Mouse (Mus musculus) intestine, embryonic 16.5 days (tissue): ENCODE data around the gene Zdhhc5. TPM values are rescaled to one million over a fixed set of nuclear protein-coding genes. Genes with fewer than 3 reads are reported as not detected.

Experiments
- ATAC-seq: fragments of 200-750 bp; cut with Nextera tagmentation; 2 replicates; pipeline ENCODE4 v1.8.0; 2017; ENCODE audit warnings: moderate TSS enrichment, moderate library complexity
- H3K27ac ChIP-seq: fragments of 300-500 bp; sonication (generic); 2 replicates; pipeline ENCODE4 v1.5.1; 2014; ENCODE audit warnings: mild to moderate bottlenecking, low read length
- H3K27me3 ChIP-seq: fragments of 300-500 bp; sonication (generic); replicated peaks from 2 replicates; pipeline ENCODE4 v1.6.1; 2014; ENCODE audit warnings: low read length, control low read depth, mixed read lengths; ENCODE audit not compliant: control insufficient read depth, insufficient read depth
- H3K36me3 ChIP-seq: fragments of 300-500 bp; sonication (generic); 2 replicates; pipeline ENCODE4 v1.6.1; 2014; ENCODE audit warnings: low read length, control low read depth; ENCODE audit not compliant: control insufficient read depth, insufficient read depth
- H3K4me1 ChIP-seq: fragments of 300-500 bp; sonication (generic); 2 replicates; pipeline ENCODE4 v1.6.1; 2014; ENCODE audit warnings: low read length, control low read depth, mixed read lengths; ENCODE audit not compliant: control insufficient read depth, insufficient read depth
- H3K4me2 ChIP-seq: fragments of 300-500 bp; sonication (generic); 2 replicates; pipeline ENCODE4 v1.6.1; 2014; ENCODE audit warnings: low read depth, low read length, control low read depth
- H3K4me3 ChIP-seq: fragments of 300-500 bp; sonication (generic); 2 replicates; pipeline ENCODE4 v1.5.1; 2014; ENCODE audit warnings: mild to moderate bottlenecking, low read length
- H3K9ac ChIP-seq: fragments of 300-500 bp; sonication (generic); 2 replicates; pipeline ENCODE4 v1.6.1; 2014; ENCODE audit warnings: low read depth, low read length
- H3K9me3 ChIP-seq: fragments of 300-500 bp; sonication (generic); 2 replicates; pipeline ENCODE4 v1.6.1; 2016; ENCODE audit warnings: low read length, control low read depth; ENCODE audit not compliant: control insufficient read depth
- WGBS: fragments of 180-500 bp; shearing (Covaris S2); extraction: QIAGEN DNeasy Blood & Tissue Kit; methylation state at CpG from one replicate; pipeline ENCODE4 v1.1.7; 2014; 5-methylcytosine and 5-hydroxymethylcytosine counted together
- polyA plus RNA-seq: library from polyadenylated mRNA; unstranded; fragments of >200 nt; fragmentation: Nextera tagmentation; extraction: Ambion mirVana; gene quantifications from 2 replicates; pipeline ENCODE4 v1.2.1, GENCODE M21; 2015

The Zdhhc5 gene
- polyA plus RNA-seq, 1 experiment from 2014 or later = 18.3 TPM

GRCm38 (mm10) chr2:84715562-84716361 is 782 bp upstream of the Zdhhc5 start:
- peak overlapping the region; percentile 80 for H3K4me3 ChIP-seq
- peak overlapping the region; percentile 83 for H3K4me2 ChIP-seq
- ATAC-seq = peak; percentile 95
- no peaks in the 10 kb centered on the region for H3K27me3 ChIP-seq
- under 1% methylated on average over 33 of the region's 33 CpGs for WGBS
- H3K36me3 ChIP-seq = no peaks in the 10 kb centered on the region
- H3K9me3 ChIP-seq = no peaks in the 10 kb centered on the region
- peak overlapping the region; percentile 98 for H3K27ac ChIP-seq
- H3K4me1 ChIP-seq = peaks cover 5% of the 10 kb centered on the region; the same call in 1 of the 2 replicates
- peak overlapping the region; percentile 95 for H3K9ac ChIP-seq

GRCm38 (mm10) chr2:84714422-84714810 is 564 bp downstream of the Zdhhc5 start:
- Histone ChIP-seq H3K4me1 (peaks cover 5% of the 10 kb centered on the region; the same call in 1 of the 2 replicates), H3K9ac (peak overlapping the region; percentile 95), H3K9me3 (no peaks in the 10 kb centered on the region), H3K4me2 (peak overlapping the region; percentile 62), H3K27me3 (no peaks in the 10 kb centered on the region), H3K27ac (peak overlapping the region; percentile 98), H3K4me3 (peak overlapping the region; percentile 80), H3K36me3 (no peaks in the 10 kb centered on the region; the same call in 1 of the 2 replicates)
- ATAC-seq = no peak; the same call in 1 of the 2 replicates
- WGBS = 0% methylated on average over 26 of the region's 26 CpGs

DNA sequence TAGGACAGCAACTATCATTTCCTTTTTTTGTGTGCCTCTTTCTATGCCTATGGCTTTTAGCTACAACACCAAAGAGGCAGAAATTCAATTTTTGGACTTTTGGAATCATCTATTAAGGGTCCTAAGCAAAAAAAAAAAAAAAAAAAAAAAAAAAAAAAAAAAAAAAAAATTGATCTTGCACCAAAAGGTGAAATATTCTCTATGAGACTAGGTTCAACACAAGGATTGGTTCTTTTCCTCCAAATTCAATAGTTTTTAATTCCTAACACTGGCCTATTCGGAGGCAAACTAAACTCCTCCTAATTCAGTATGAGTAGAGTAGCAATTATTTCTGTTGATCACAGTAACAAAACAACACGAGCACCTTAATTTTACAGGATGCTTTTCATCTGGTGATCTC is 3.1 kb downstream of the Zdhhc5 start:
- no peaks in the 10 kb centered on the region for H3K9me3 ChIP-seq
- H3K27me3 ChIP-seq = no peaks in the 10 kb centered on the region
- H3K36me3 ChIP-seq = no peaks in the 10 kb centered on the region; the same call in 1 of the 2 replicates
- H3K27ac ChIP-seq = no peak overlapping the region
- H3K4me1 ChIP-seq = peaks cover 5% of the 10 kb centered on the region; the same call in 1 of the 2 replicates
- no peak overlapping the region for H3K4me2 ChIP-seq
- H3K4me3 ChIP-seq = no peak overlapping the region
- 96% methylated on average over 2 of the region's 2 CpGs for WGBS
- ATAC-seq = no peak
- H3K9ac ChIP-seq = no peak overlapping the region

DNA sequence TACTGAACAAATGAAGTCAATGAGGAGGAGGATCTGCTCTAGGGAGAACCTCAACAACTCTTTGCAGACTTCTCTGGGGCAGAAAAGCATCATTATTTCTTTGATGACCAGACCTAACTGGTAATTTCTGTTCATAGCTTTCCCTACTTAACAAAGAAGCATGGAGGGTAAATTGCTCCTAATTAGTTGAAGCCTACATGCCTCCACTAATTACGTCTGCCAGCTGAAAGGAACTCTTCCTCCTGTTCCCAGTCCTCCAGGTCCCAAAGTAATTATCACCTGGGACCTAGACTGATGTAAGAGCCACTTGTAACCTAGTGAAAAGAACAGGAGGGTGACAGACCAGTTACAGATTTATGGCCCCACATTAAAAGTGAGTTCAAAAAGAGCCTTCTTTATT is 7.5 kb downstream of the Zdhhc5 start:
- Histone ChIP-seq H3K9me3 (no peaks in the 10 kb centered on the region), H3K36me3 (no peaks in the 10 kb centered on the region; the same call in 1 of the 2 replicates), H3K4me1 (no peaks in the 10 kb centered on the region), H3K27me3 (no peaks in the 10 kb centered on the region), H3K9ac (no peak overlapping the region), H3K4me3 (no peak overlapping the region), H3K27ac (no peak overlapping the region), H3K4me2 (no peak overlapping the region)
- ATAC-seq = no peak
- WGBS = 62% methylated on average over 1 of the region's 1 CpGs

DNA sequence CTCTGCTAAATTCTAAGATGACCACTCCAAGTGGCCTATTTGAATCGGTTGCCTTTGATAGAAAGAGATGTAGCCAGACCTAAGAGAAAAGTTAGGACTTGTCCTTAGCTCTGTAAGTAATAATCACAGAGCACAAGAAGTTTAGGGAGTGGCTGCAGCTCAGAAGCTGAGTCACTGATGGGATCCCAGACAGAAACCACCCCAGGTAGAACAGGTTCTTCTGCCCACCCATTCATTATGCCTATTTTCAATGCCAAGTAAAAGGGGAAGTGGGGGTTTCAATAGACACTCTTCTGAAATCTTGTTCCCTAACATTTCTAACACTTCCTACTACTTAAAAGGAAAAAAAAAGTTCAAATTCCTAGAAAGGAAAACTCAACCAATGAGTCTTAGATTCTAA is 9.7 kb downstream of the Zdhhc5 start:
- Histone ChIP-seq H3K36me3 (no peaks in the 10 kb centered on the region), H3K4me3 (no peak overlapping the region), H3K9ac (no peak overlapping the region), H3K9me3 (no peaks in the 10 kb centered on the region), H3K4me2 (no peak overlapping the region), H3K27me3 (no peaks in the 10 kb centered on the region), H3K4me1 (no peaks in the 10 kb centered on the region), H3K27ac (no peak overlapping the region)
- peak; percentile 54 for ATAC-seq
- WGBS = 83% methylated on average over 1 of the region's 1 CpGs

DNA sequence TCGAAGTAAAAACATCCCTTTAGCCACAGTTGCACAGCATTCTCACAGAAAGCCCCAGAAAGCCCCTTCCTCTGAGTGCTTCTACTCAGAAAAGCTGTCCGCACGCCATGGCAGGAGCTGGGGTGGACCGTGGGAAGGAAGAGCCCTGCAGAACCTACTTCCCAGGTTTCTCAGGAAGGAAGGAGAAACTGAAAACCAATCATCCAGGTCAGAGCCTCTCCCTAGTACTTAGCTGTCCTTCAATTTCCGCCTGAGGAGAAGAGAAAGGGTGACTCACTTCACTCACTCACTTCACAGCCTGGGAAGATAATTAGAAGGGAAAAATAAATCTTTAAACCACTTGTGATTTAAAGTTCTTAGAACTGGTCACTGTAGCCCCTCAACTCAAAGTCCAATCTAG is 10.7 kb downstream of the Zdhhc5 start:
- Histone ChIP-seq H3K9me3 (no peaks in the 10 kb centered on the region), H3K9ac (no peak overlapping the region), H3K4me2 (no peak overlapping the region), H3K36me3 (no peaks in the 10 kb centered on the region), H3K4me3 (no peak overlapping the region), H3K27ac (no peak overlapping the region), H3K27me3 (no peaks in the 10 kb centered on the region), H3K4me1 (no peaks in the 10 kb centered on the region)
- ATAC-seq = peak; percentile 63
- WGBS = 74% methylated on average over 5 of the region's 5 CpGs

DNA sequence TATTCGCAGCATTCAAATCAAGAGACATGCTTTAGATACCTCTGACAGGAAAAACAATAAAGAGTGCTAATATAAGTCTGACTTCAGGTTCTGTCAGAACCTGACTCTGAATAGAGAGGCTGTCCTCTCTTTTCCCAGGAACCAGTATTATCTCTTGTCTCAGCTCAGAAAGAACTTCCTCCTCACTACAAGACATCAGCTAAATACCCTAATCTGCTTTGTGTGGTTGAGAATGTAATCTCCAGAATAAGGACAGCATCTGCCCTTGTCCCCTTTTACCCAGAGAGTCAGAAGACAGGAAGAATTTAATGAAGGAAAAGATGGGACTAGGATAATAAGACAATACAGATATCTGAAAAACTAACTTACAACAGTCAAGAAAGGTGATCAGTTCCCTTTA is 11.5 kb downstream of the Zdhhc5 start:
- Histone ChIP-seq H3K27me3 (no peaks in the 10 kb centered on the region), H3K4me2 (no peak overlapping the region), H3K4me3 (no peak overlapping the region), H3K4me1 (no peaks in the 10 kb centered on the region), H3K9ac (no peak overlapping the region), H3K9me3 (no peaks in the 10 kb centered on the region), H3K36me3 (no peaks in the 10 kb centered on the region; the same call in 1 of the 2 replicates), H3K27ac (no peak overlapping the region)
- 95% methylated on average over 1 of the region's 1 CpGs for WGBS
- no peak for ATAC-seq

DNA sequence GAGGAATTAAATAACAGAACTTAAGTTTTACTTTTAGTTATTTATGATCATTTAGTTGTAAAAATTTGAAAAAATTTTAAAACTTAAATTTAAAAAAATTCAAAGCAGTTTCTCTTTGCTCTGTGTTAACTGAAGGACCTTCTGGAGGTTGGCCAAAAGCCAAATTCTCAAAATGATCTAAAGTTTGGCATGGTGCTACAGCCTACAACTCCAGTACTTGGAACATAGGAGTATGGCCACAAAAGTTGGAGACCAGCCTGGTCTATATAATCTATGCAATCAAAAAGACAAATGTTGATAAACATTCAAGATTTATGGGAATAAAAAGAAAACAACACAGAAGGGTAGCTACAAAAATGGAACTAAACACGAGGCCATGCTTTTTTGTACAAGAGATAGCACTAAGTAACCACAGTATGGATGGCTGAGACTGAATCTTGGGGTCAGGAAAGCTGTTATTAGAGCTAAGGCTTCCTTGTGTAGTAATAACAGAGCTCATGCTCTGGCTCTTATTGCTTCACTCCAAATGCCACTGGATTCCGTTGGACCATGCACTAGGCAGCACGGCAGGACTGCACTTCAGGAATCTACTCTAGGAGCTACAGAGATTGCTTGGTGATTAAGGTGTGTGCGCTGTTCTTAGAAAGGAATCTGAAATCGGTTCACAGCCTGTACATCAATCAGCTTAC is 19.8 kb downstream of the Zdhhc5 start:
- Histone ChIP-seq H3K9me3 (no peaks in the 10 kb centered on the region), H3K36me3 (peaks cover 13% of the 10 kb centered on the region), H3K9ac (no peak overlapping the region), H3K27me3 (no peaks in the 10 kb centered on the region), H3K27ac (no peak overlapping the region), H3K4me1 (no peaks in the 10 kb centered on the region), H3K4me2 (no peak overlapping the region), H3K4me3 (no peak overlapping the region)
- no peak for ATAC-seq
- WGBS = 75% methylated on average over 5 of the region's 5 CpGs

- Histone ChIP-seq H3K4me2 (no peak overlapping the region), H3K9me3 (no peaks in the 10 kb centered on the region), H3K9ac (no peak overlapping the region), H3K27me3 (no peaks in the 10 kb centered on the region), H3K4me1 (no peaks in the 10 kb centered on the region), H3K4me3 (no peak overlapping the region), H3K27ac (no peak overlapping the region), H3K36me3 (peaks cover 28% of the 10 kb centered on the region)
- no peak for ATAC-seq
- WGBS = 88% methylated on average over 12 of the region's 12 CpGs
These were observed 24.9 kb downstream of the Zdhhc5 start for GRCm38 (mm10) chr2:84690050-84690449.
